Mouse (Mus musculus) kidney, adult 2 months (tissue): ENCODE data around the gene Emp1.

Experiments
- CTCF ChIP-seq: fragments of 200-500 bp; conservative IDR thresholded peaks from 2 replicates; pipeline ENCODE4 v1.5.1; 2011; ENCODE audit warnings: low read depth, mild to moderate bottlenecking, control low read depth, low read length, moderate library complexity, mixed read lengths; ENCODE audit not compliant: insufficient read depth, insufficient read length
- POLR2A ChIP-seq: fragments of 200-500 bp; IDR thresholded peaks from one replicate; pipeline ENCODE4 v1.6.1; 2011; ENCODE audit warnings: low read depth, low read length, control low read depth

- TF ChIP-seq CTCF (no peak), POLR2A (no peak)
Observed at GRCm38 (mm10) chr6:135428246-135428645, 65.9 kb downstream of the Emp1 start.
